Mouse (Mus musculus) heart, postnatal 0 days (tissue): Measurements from ENCODE around the gene Aco1.

Source experiments
- CTCF ChIP-seq: IDR thresholded peaks from 2 replicates; pipeline ENCODE4 v1.5.1; 2016; ENCODE audit warnings: antibody characterized with exemption, control low read depth, low read depth
- EP300 ChIP-seq: IDR thresholded peaks from 2 replicates; pipeline ENCODE4 v1.6.1; 2016; ENCODE audit warnings: antibody characterized with exemption, low read depth

GRCm38 (mm10) chr4:40156582-40157499 is 14.0 kb downstream of the Aco1 start:
- TF ChIP-seq EP300 (no peak), CTCF (no peak)
